Mouse (Mus musculus) brain, adult 10 weeks (tissue): ENCODE data around the gene Scn2a. TPM values are rescaled to one million over a fixed set of nuclear protein-coding genes. Genes with fewer than 3 reads are reported as not detected.

ENCODE experiments used
- polyA plus RNA-seq: library from polyadenylated mRNA; stranded (reverse); fragments of 350-450 nt; fragmentation: Illumina TruSeq; extraction: RNeasy Lipid Tissue Mini Kit (QIAGEN cat#74804); gene quantifications from one replicate; pipeline ENCODE4 v1.2.3, GENCODE M21; 2015; ENCODE audit warnings: low read depth, low replicate concordance

Gene Scn2a
- 102 TPM for polyA plus RNA-seq

DNA sequence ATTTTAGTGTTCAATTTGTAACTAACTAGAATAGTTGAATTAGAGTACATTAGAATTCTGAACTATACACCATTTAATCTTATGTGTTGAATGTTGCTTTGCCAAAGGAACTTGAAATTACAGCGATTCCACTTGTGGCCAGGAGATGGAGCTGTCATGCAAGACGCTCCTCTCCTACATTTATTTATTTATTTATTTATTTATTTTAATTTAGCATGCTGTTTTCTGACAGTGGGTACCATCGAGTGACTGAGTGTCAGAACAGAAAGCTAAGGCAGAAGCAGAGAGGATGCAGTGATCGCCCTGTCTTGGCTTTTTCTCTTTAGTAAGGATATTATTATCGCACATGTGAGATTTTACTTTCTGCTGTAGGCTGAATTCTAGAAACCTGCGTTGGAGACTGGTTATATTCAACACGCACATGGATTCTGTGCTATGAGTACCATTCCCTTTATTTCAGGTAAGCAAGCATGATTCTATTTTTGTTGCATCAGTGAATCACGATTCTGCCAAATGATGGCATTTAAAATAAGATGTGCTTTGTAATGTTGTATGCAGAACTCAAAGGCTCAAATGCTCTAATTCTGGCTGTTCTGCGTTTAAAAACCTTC, at the start of gene Scn2a:
TSS of gene Scn2a (plus strand) at position 216 of the 611 bp plus-strand sequence.

Other genes with a start within 250 kb of the Scn2a start
- 14.8 TPM for gene Scn3a, start 53.1 kb upstream of the Scn2a start, polyA plus RNA-seq
- gene Csrnp3, start 225.0 kb downstream of the Scn2a start, polyA plus RNA-seq = 36.6 TPM